Mouse (Mus musculus) intestine, postnatal 0 days (tissue): ENCODE measurements around the gene Otud7b. TPM values are rescaled to one million over a fixed set of nuclear protein-coding genes. Genes with fewer than 3 reads are reported as not detected.

Experiments
- ATAC-seq: fragments of 200-750 bp; cut with Nextera tagmentation; 2 replicates; pipeline ENCODE4 v1.8.0; 2017; ENCODE audit warnings: mild to moderate bottlenecking, moderate TSS enrichment, moderate library complexity
- H3K27ac ChIP-seq: fragments of 300-500 bp; sonication (generic); 2 replicates; pipeline ENCODE4 v1.5.1; 2014; ENCODE audit warnings: mild to moderate bottlenecking, low read depth, low read length, moderate library complexity
- H3K27me3 ChIP-seq: fragments of 300-500 bp; sonication (generic); replicated peaks from 2 replicates; pipeline ENCODE4 v1.6.1; 2014; ENCODE audit warnings: low read length, mixed read lengths; ENCODE audit not compliant: control insufficient read depth, insufficient read depth
- H3K36me3 ChIP-seq: fragments of 300-500 bp; sonication (generic); 2 replicates; pipeline ENCODE4 v1.6.1; 2014; ENCODE audit warnings: mild to moderate bottlenecking, moderate library complexity; ENCODE audit not compliant: control insufficient read depth, insufficient read depth
- H3K4me1 ChIP-seq: fragments of 300-500 bp; sonication (generic); replicated peaks from 2 replicates; pipeline ENCODE4 v1.6.1; 2014; ENCODE audit warnings: antibody characterized with exemption, low read length, mixed read lengths; ENCODE audit not compliant: control insufficient read depth, insufficient read depth
- H3K4me2 ChIP-seq: fragments of 300-500 bp; sonication (generic); replicated peaks from 2 replicates; pipeline ENCODE4 v1.6.1; 2014; ENCODE audit warnings: low read depth, mild to moderate bottlenecking, moderate library complexity
- H3K4me3 ChIP-seq: fragments of 300-500 bp; sonication (generic); 2 replicates; pipeline ENCODE4 v1.5.1; 2014; ENCODE audit warnings: low read depth, low read length
- H3K9ac ChIP-seq: fragments of 300-500 bp; sonication (generic); 2 replicates; pipeline ENCODE4 v1.6.1; 2014; ENCODE audit warnings: mild to moderate bottlenecking, low read depth, low read length
- H3K9me3 ChIP-seq: fragments of 300-500 bp; sonication (generic); 2 replicates; pipeline ENCODE4 v1.6.1; 2016; ENCODE audit warnings: mixed run types; ENCODE audit not compliant: control insufficient read depth
- CTCF ChIP-seq: sonication (generic); IDR thresholded peaks from 2 replicates; pipeline ENCODE4 v1.5.1; 2016; ENCODE audit warnings: low read depth, mild to moderate bottlenecking, control low read depth, antibody characterized with exemption, moderate library complexity
- WGBS: fragments of 180-500 bp; shearing (Covaris S2); extraction: QIAGEN DNeasy Blood & Tissue Kit; methylation state at CpG from one replicate; pipeline ENCODE4 v1.1.7; 2014; 5-methylcytosine and 5-hydroxymethylcytosine counted together
- polyA plus RNA-seq: library from polyadenylated mRNA; unstranded; fragments of >200 nt; fragmentation: Nextera tagmentation; extraction: Ambion mirVana; gene quantifications from 2 replicates; pipeline ENCODE4 v1.2.1, GENCODE M21; 2015

Gene Otud7b
- polyA plus RNA-seq, 1 experiment from 2014 or later: 16.6 TPM

DNA sequence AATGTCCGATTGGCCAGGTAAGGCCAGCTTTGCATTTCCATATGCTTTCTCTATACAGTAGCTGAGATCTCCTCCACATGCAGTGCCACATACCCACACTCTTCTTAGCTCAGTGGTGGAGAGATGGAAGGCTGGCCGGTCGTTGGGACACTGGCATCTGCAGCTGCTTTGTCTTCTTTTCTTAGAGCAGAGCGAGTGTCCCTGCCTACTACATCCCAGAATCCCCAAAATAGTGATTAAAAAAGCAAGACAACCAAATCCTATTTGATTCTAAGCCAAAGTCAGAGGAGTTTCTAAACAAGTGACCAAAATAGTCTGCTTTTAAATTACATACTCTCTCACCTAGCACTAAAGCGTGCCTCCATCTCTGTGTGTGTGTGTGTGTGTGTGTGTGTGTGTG, 48.3 kb downstream of the Otud7b start:
- TF ChIP-seq CTCF: no peak
- Histone ChIP-seq H3K9me3 (no peaks in the 10 kb centered on the region), H3K27me3 (no peaks in the 10 kb centered on the region), H3K4me3 (no peak overlapping the region), H3K36me3 (peaks cover 57% of the 10 kb centered on the region), H3K4me2 (no peak overlapping the region), H3K9ac (no peak overlapping the region), H3K27ac (no peak overlapping the region), H3K4me1 (no peaks in the 10 kb centered on the region)
- WGBS: 91% methylated on average over 5 of the region's 5 CpGs
- no peak for ATAC-seq

DNA sequence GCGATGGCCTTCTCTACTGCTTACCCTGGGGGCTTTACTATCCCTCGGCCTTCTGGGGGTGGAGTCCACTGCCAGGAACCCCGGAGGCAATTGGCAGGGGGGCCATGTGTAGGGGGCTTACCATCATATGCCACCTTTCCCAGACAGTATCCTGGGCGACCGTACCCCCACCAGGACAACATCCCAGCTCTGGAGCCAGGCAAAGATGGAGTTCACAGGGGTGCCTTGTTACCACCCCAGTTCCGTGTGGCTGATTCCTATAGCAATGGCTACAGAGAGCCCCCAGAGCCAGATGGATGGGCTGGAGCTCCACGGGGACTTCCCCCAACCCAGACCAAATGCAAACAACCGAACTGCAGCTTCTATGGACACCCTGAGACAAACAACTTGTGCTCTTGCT, 51.2 kb downstream of the Otud7b start:
- no peak overlapping the region for H3K27ac ChIP-seq
- no peak overlapping the region for H3K4me3 ChIP-seq
- peaks cover 55% of the 10 kb centered on the region for H3K36me3 ChIP-seq
- no peak overlapping the region for H3K9ac ChIP-seq
- H3K4me2 ChIP-seq: no peak overlapping the region
- peaks cover 2% of the 10 kb centered on the region; the same call in 1 of the 2 replicates for H3K4me1 ChIP-seq
- H3K27me3 ChIP-seq: no peaks in the 10 kb centered on the region
- no peak for TF ChIP-seq CTCF
- no peaks in the 10 kb centered on the region for H3K9me3 ChIP-seq
- ATAC-seq: no peak
- WGBS: 81% methylated on average over 8 of the region's 8 CpGs

DNA sequence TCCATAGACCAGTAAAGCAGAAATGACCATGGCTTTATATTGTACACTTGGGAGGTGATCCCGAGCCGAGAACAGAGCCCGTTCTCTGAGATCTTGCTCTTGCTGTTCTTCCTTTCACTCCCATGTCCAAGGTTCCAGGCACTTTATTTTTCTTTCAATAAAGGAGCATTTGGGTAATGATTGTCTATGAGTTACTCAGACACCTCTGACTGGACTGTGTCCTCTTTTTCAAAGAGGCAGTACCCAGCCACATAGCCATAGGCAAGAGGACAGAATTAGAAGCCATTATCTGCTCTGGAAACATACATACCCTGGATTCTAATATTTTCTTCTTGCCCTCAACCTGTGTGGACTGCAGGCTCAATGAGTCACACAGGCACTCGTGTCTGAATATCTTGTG, 55.5 kb downstream of the Otud7b start:
- no peak for TF ChIP-seq CTCF
- Histone ChIP-seq H3K9me3 (no peaks in the 10 kb centered on the region), H3K9ac (no peak overlapping the region), H3K4me3 (no peak overlapping the region), H3K4me2 (peak overlapping the region; percentile 87), H3K27ac (peak overlapping the region; percentile 97), H3K36me3 (peaks cover 13% of the 10 kb centered on the region), H3K27me3 (no peaks in the 10 kb centered on the region), H3K4me1 (peaks cover 13% of the 10 kb centered on the region)
- ATAC-seq: peak; percentile 59
- WGBS: 25% methylated on average over 4 of the region's 4 CpGs

GRCm38 (mm10) chr3:96160222-96160802, 56.0 kb downstream of the Otud7b start:
- H3K27ac ChIP-seq: peak overlapping the region; percentile 97
- peak overlapping the region; percentile 67 for H3K9ac ChIP-seq
- H3K27me3 ChIP-seq: no peaks in the 10 kb centered on the region
- H3K4me2 ChIP-seq: peak overlapping the region; percentile 87
- peaks cover 11% of the 10 kb centered on the region for H3K36me3 ChIP-seq
- ATAC-seq: peak; percentile 87
- WGBS: 27% methylated on average over 4 of the region's 4 CpGs
- peak overlapping the region; percentile 53 for H3K4me3 ChIP-seq
- H3K4me1 ChIP-seq: peaks cover 13% of the 10 kb centered on the region
- no peaks in the 10 kb centered on the region for H3K9me3 ChIP-seq
- no peak for TF ChIP-seq CTCF

GRCm38 (mm10) chr3:96160803-96161516, 56.6 kb downstream of the Otud7b start:
- peak overlapping the region; percentile 87 for H3K4me2 ChIP-seq
- peak overlapping the region; percentile 97 for H3K27ac ChIP-seq
- H3K4me1 ChIP-seq: peaks cover 13% of the 10 kb centered on the region
- under 1% methylated on average over 12 of the region's 12 CpGs for WGBS
- peaks cover 4% of the 10 kb centered on the region; the same call in 1 of the 2 replicates for H3K36me3 ChIP-seq
- no peak for TF ChIP-seq CTCF
- H3K9ac ChIP-seq: peak overlapping the region; percentile 67
- no peaks in the 10 kb centered on the region for H3K9me3 ChIP-seq
- peak overlapping the region; percentile 53 for H3K4me3 ChIP-seq
- peak; percentile 72 for ATAC-seq
- no peaks in the 10 kb centered on the region for H3K27me3 ChIP-seq

GRCm38 (mm10) chr3:96161869-96162840, 57.8 kb downstream of the Otud7b start, which contains the start of gene Mtmr11:
TSS of gene Mtmr11 (plus strand) at chr3:96162004.
- no peak for ATAC-seq
- H3K9me3 ChIP-seq: no peaks in the 10 kb centered on the region
- peak within 1 kb of the TSS; percentile 87 for H3K4me2 ChIP-seq
- WGBS: 3% methylated on average over 16 of the region's 16 CpGs
- H3K4me3 ChIP-seq: peak within 1 kb of the TSS; percentile 53
- 0 out of 2 replicates have a peak, but pooled peaks cover 4% of the 10 kb centered on the region for H3K36me3 ChIP-seq
- H3K9ac ChIP-seq: peak within 1 kb of the TSS; percentile 67
- no peak for TF ChIP-seq CTCF
- H3K27ac ChIP-seq: peak within 1 kb of the TSS; percentile 97
- no peaks in the 10 kb centered on the region for H3K27me3 ChIP-seq
- H3K4me1 ChIP-seq: peaks cover 13% of the 10 kb centered on the region
